Mouse (Mus musculus): ENCODE measurements around the gene Usp38.

Usp38 gene

DNA sequence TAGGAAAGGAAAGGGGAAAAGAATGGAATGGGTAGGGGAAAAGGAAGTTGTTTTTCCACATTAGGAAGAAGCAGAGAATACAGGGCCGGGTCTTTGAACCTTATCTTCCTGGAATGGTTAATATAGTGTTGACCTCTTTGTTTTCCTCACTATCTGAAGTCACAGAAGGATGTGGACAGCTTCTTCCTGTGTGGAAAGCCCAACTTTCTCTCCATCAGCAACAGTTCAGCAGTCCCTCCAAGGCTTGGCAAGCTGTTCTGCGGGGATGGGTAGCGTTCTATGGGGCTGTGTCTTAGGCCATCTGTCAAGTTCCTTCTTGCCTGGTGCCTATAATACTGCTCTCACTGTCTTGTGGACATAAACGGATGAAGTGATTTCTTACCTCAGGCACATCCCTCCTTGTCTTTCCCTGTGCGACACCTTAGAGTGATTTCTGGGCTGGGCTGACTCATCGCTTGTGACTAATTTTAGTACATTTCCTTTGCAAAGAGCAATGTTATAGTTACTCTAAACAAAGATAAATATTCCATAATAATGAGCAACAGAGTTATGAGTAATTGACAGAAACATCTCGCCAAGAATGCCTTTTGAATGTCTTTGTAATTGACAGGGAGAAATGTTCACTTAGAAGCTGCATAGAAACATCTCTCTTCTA, 52.7 kb downstream of the Usp38 start:
- peak in 1 of 2 experiments; percentile 19 for DNase-seq

DNA sequence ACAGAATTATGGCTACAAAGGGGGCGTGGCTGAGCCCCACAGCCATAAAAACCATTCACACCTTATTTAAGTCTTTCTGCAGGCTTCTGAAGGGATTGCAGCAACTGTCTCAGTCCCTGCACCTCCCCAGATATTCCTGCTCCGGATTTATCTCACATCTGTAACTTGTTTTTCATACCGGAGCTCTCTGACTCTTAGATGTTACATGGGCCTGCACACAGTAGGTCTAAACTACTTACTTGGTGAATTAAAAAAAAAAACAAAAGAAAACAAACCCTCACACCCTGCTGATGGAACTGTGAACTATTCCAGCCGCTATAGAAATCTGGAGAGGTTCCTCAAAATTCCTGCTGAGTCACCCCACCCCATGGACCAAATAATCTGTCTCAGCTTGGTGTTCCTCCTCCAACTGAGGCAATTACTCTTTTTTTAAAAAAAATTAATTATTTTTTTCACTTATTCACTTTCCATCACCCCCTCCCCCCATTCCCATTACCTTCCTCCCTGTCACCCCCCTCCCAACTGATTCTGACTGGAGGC, 53.6 kb downstream of the Usp38 start:
- DNase-seq = no peak

DNA sequence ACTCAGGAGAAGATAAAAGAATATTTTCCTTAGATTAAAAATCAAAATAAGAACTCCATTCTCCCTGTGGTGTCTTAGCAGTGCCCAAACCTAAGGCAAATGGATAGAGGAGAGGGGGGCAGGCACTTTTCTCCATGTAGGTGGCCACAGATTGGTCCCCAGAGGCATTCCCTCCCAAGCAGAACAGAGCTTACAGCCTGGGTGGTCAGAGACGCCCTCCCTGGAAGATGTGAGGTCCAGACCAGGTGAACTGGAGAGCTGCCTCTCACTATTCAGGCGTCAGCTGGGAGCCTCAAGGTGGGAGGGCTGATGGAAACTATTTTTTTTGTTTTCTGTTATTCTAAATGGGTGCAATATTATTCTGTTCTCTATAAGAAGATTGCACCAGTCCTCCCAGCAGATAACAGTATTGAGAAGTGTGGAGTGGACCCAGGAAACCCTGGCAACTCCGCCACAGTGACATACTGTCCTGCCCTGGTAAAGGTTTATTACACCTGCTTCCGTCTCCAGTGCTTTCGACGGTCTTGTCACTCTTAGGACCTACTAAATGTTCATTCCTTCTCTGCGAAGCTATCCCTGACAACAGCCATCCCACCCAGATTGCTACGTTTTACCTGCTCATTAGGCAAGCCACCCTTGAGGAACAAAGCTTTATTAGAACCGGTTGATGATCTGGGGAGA, 55.0 kb downstream of the Usp38 start:
- DNase-seq = no peak

GRCm38 (mm10) chr8:80957776-80958175, 57.0 kb downstream of the Usp38 start:
- DNase-seq = no peak

DNA sequence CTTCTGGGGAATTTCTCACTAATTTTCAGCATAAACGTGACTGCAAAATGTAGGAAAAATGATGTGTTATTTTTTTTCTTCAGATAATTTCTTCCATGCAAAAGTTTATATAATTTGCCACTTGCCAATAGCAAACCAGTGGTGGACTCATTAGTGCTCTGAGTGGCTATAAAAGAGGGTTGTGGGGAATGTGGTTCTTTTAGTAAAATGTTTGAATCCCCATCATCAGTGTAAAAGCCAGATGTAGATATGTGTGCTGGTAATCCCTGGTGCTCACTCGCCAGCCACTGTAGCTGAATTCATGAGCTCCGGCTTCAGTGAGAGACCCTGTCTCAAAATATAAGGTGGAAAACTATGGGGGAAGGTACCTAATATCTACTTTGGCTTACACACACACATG, 61.8 kb downstream of the Usp38 start:
- DNase-seq = no peak

GRCm38 (mm10) chr8:80952235-80952915, 62.4 kb downstream of the Usp38 start:
- DNase-seq = no peak

- DNase-seq = peak; percentile 50 to 54
These were observed 66.1 kb downstream of the Usp38 start for GRCm38 (mm10) chr8:80948405-80949183.

- no peak for DNase-seq
These were observed 71.0 kb downstream of the Usp38 start for GRCm38 (mm10) chr8:80943742-80944141.

- no peak for DNase-seq
These were observed 73.1 kb downstream of the Usp38 start for GRCm38 (mm10) chr8:80941621-80942020.

GRCm38 (mm10) chr8:80937814-80938650, 76.7 kb downstream of the Usp38 start:
- DNase-seq = peak; percentile 24 to 37
